19 mouse cellular contexts compared by ENCODE assay signal in genomic region chr4:103802439-103802838, GRCm38 (mm10).
"Had no signal": no experiment of that assay in that cellular context is flagged by ENCODE, and none has a peak within 500 bp of the region (broad histone marks: within the 10 kb centered on the region; RNA-seq: fewer than 3 reads in every experiment).

No protein-coding gene starts in this region.

- DNase-seq: lung, adult 18-20 months; lung, postnatal 10 days; lung, postnatal 4 days; midbrain, embryonic 14.5 days; retina, postnatal 1 day; right cerebral cortex, adult 18-20 months; right cerebral cortex, postnatal 25 days; right cerebral cortex, postnatal 4 days; spleen, adult 18-20 months; thymus, adult 18-20 months; thymus, postnatal 14 days; thymus, postnatal 36 days had no signal

- H3K27ac ChIP-seq: midbrain, embryonic 10.5 days; midbrain, embryonic 12.5 days; neural tube, embryonic 13.5 days; neural tube, embryonic 15.5 days had no signal

- H3K4me2 ChIP-seq: lung, embryonic 14.5 days; midbrain, embryonic 12.5 days; neural tube, embryonic 13.5 days; neural tube, embryonic 15.5 days had no signal

- H3K4me3 ChIP-seq: midbrain, embryonic 10.5 days; midbrain, embryonic 12.5 days; myocyte; neural tube, embryonic 13.5 days; neural tube, embryonic 15.5 days had no signal

- H3K27me3 ChIP-seq: midbrain, embryonic 12.5 days; neural tube, embryonic 13.5 days; neural tube, embryonic 15.5 days had no signal

- H3K9ac ChIP-seq: lung, embryonic 14.5 days; midbrain, embryonic 12.5 days; neural tube, embryonic 13.5 days; neural tube, embryonic 15.5 days had no signal

- H3K9me3 ChIP-seq: midbrain, embryonic 10.5 days; midbrain, embryonic 12.5 days; neural tube, embryonic 13.5 days; neural tube, embryonic 15.5 days had no signal

- H3K36me3 ChIP-seq: midbrain, embryonic 10.5 days; midbrain, embryonic 12.5 days; neural tube, embryonic 13.5 days; neural tube, embryonic 15.5 days had no signal

- ATAC-seq: midbrain, embryonic 16.5 days had no signal

- H3K4me1 ChIP-seq: midbrain, embryonic 10.5 days; midbrain, embryonic 12.5 days; neural tube, embryonic 15.5 days had no signal
